In the genomic region with DNA sequence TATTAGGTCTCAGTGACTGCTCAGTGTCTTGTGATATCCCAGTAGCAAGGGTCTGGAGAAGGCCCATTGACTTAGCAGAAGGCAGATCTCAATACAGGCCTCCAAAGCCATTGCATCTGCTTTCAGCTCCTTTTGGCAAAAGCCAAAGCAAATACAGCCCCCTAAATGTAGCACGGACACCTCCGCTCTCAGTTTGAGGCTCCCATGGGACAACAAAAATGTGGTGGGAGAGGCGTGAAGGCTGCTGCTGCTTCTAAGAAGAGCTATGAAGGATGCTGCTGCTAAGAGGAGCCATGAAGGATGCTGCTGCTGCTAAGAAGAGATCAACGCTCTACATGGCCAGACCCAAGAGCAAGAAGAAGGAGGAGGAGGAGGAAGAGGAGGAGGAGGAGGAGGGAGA, we compare ENCODE assay signal across 21 mouse cellular contexts.
DNase-seq lines count a peak whose midpoint lies in the region; ATAC-seq lines count a peak whose summit lies in the region.
"Had no signal": no experiment of that assay in that cellular context is flagged by ENCODE, and none has a peak within 500 bp of the region (broad histone marks: within the 10 kb centered on the region; RNA-seq: fewer than 3 reads in every experiment).

No protein-coding gene starts in this region.

- no peak for DNase-seq in frontal cortex, postnatal 10 days (ENCODE audit: low spot score in 2 of 2)
- DNase-seq in right cerebral cortex, adult 18-20 months = peak; percentile 7
- DNase-seq in right cerebral cortex, postnatal 25 days = no peak
- no peak for DNase-seq in spleen, postnatal 4 days (ENCODE audit: low spot score in 2 of 2)
- DNase-seq: adrenal gland, adult 8-10 months; adrenal gland, postnatal 14 days; adrenal gland, postnatal 36 days; B cell, adult 2 months; cerebellum, adult 11 months; cerebellum, adult 18-20 months; cerebellum, adult 8-10 months; cerebellum, adult 9-11 months; cerebellum, postnatal 14 days; cerebellum, postnatal 36 days; embryo, embryonic 11 days had no signal

- peak; percentile 72; the same call in 1 of the 2 replicates for ATAC-seq in frontal cortex, adult (ENCODE audit: low TSS enrichment)
- ATAC-seq: activated CD4-positive, CD25-positive, alpha-beta regulatory T cell, adult 4 months; CD4-positive, CD25-positive, alpha-beta regulatory T cell, adult 4 months; forebrain, embryonic 14.5 days; forebrain, embryonic 16.5 days; Patski had no signal
